Mouse (Mus musculus): Measurements from ENCODE around the gene D630039A03Rik. TPM values are rescaled to one million over a fixed set of nuclear protein-coding genes. Genes with fewer than 3 reads are reported as not detected.
A peak's percentile ranks its signal among the peaks of the same experiment; 100 is the strongest.

D630039A03Rik gene
- polyA plus RNA-seq, 1 experiment: 19.8 TPM

GRCm38 (mm10) chr4:57916711-57917110, 614 bp upstream of the D630039A03Rik start:
- Histone ChIP-seq H3K27me3 (replicated peaks; ENCODE audit: control insufficient read depth, insufficient read depth, low read length) (no peaks in the 10 kb centered on the region), H3K36me3 (ENCODE audit: control insufficient read depth, insufficient read depth, low read length) (no peaks in the 10 kb centered on the region), H3K4me3 (ENCODE audit: insufficient read depth, low read depth, low read length) (no peak overlapping the region), H3K4me1 (ENCODE audit: control insufficient read depth, insufficient read depth, low read length) (peaks cover 20% of the 10 kb centered on the region), H3K27ac (ENCODE audit: insufficient read depth, low read depth, low read length) (peak overlapping the region; percentile 86)
- TF ChIP-seq CTCF (conservative IDR thresholded peaks at IDR 0.05; ENCODE audit: insufficient read depth, insufficient read length, low read depth, low read length) (no peak), POLR2A (IDR thresholded peaks at IDR 0.05; ENCODE audit: low read depth, low read length) (no peak)
- WGBS: 27% methylated on average over 4 of the region's 4 CpGs
- peak; percentile 50 for DNase-seq

DNA sequence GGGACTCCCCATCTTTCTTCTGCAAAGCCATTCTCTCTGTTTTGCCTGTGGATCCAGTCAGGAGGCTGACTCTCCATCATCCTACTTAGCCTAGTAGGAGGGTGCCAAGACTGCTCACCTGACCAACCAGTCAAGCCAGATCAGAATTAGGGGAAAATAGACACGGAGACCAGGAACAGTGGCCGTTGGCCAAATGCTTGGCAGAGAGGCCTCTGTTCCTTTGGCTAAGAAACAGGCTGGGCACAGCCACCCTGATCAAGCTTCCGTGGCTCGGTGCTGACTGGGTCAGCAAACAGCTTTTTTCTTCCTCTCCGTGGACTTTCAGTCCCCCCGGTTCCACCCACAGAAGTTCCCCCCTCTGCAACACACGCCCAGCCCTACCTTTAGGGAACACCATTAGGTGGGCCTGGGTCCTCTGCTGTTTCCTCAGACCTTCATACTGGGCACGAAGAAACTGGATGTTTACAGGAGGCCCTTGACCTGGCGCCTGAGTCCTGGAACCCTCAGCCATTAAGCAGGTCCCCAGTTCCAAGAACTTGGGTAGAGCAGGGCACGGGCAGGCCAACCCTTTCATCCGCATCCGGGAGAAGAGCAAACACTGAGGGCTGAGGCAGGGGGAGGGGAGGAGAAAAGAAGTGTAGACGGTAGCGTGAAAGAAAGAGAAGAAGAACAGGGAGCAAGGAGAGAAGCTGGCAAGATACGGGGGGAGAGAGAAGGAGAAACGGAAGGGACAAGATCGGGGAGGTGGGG, 706 bp downstream of the D630039A03Rik start:
- Histone ChIP-seq H3K27me3 (replicated peaks; ENCODE audit: control insufficient read depth, insufficient read depth, low read length) (no peaks in the 10 kb centered on the region), H3K36me3 (ENCODE audit: control insufficient read depth, insufficient read depth, low read length) (no peaks in the 10 kb centered on the region), H3K27ac (ENCODE audit: insufficient read depth, low read depth, low read length) (peak overlapping the region; percentile 86), H3K4me1 (ENCODE audit: control insufficient read depth, insufficient read depth, low read length) (peaks cover 20% of the 10 kb centered on the region), H3K4me3 (ENCODE audit: insufficient read depth, low read depth, low read length) (peak overlapping the region; percentile 36)
- 21% methylated on average over 17 of the region's 17 CpGs for WGBS
- DNase-seq: peak; percentile 96
- TF ChIP-seq CTCF (conservative IDR thresholded peaks at IDR 0.05; ENCODE audit: insufficient read depth, insufficient read length, low read depth, low read length) (no peak), POLR2A (IDR thresholded peaks at IDR 0.05; ENCODE audit: low read depth, low read length) (no peak)

DNA sequence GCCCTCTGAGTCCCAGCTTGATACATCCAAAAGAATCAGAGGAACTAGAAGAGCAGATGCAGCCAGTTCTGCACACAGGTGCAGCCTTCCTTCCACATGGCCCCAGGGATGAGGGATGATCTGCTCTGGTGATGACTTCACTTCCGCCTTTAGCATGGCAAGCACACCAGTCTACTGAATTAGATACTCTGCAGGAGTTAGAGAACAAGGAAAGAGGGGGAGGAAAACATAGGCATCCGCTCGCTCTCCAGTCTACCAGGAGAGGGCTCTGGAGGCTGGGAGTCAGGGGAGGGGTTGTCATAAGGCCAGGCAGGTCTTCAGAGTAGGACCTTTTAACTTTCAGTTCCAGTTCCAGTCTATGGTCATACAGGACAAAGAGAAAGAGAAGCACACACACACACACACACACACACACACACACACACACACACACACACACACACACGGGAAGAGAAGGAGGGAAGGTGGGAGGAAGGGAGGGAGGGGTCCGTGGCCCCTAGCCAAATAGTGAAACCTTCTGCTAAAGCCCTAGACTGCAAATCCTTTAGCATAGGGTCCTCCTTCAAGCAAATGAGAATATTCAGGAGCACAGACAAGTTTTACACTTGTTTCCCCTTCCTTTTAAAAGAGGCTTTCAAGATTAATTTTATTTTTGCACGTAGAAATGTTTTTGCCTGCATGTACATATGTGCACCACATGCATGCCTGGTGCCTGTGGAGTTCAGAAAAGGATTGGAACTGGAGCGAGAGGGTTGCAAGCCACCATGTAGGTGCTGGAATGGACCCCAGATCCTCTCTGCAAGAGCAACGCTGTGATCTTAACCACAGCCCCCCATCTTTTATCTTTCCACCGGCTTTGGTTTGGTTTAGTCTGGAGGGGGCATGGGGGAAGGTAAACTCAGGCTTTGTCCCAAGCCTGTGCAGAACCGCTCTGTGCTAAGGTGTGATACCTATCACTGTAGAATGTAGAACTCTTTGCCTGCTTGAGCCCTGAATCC, 1.6 kb downstream of the D630039A03Rik start:
- peak overlapping the region; percentile 24; the same call in 1 of the 2 replicates for H3K27ac ChIP-seq (ENCODE audit: insufficient read depth, low read depth, low read length)
- H3K27me3 ChIP-seq (replicated peaks; ENCODE audit: control insufficient read depth, insufficient read depth, low read length): no peaks in the 10 kb centered on the region
- no peaks in the 10 kb centered on the region for H3K36me3 ChIP-seq (ENCODE audit: control insufficient read depth, insufficient read depth, low read length)
- peaks cover 20% of the 10 kb centered on the region for H3K4me1 ChIP-seq (ENCODE audit: control insufficient read depth, insufficient read depth, low read length)
- TF ChIP-seq CTCF (conservative IDR thresholded peaks at IDR 0.05; ENCODE audit: insufficient read depth, insufficient read length, low read depth, low read length) (peak; percentile 49), POLR2A (IDR thresholded peaks at IDR 0.05; ENCODE audit: low read depth, low read length) (no peak)
- H3K4me3 ChIP-seq (ENCODE audit: insufficient read depth, low read depth, low read length): peak overlapping the region; percentile 31
- WGBS: 48% methylated on average over 10 of the region's 10 CpGs
- DNase-seq: peak; percentile 26

DNA sequence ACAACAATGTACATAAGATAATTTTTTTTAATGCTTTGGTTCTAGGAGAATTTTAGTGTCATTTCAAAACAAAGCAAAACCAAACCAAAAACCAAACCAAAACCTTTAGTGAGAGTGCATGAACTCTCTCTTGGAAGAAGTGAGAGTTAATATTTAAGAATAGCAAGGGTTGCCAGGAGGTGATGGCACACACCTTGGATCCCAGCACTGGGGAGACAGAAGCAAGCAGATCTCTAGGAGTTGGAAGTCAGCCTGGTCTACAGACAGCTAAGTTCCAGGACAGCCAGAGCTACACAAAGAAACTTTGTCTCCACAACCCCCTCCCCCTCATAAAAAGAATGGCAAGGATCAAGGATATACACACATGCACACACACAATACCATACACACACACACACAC, 3.1 kb downstream of the D630039A03Rik start:
- no peak for TF ChIP-seq CTCF (conservative IDR thresholded peaks at IDR 0.05; ENCODE audit: insufficient read depth, insufficient read length, low read depth, low read length)
- no peak for TF ChIP-seq POLR2A (IDR thresholded peaks at IDR 0.05; ENCODE audit: low read depth, low read length)
- DNase-seq: peak; percentile 87
- Histone ChIP-seq H3K27me3 (replicated peaks; ENCODE audit: control insufficient read depth, insufficient read depth, low read length) (no peaks in the 10 kb centered on the region), H3K27ac (ENCODE audit: insufficient read depth, low read depth, low read length) (no peak overlapping the region), H3K4me3 (ENCODE audit: insufficient read depth, low read depth, low read length) (no peak overlapping the region), H3K4me1 (ENCODE audit: control insufficient read depth, insufficient read depth, low read length) (peaks cover 20% of the 10 kb centered on the region), H3K36me3 (ENCODE audit: control insufficient read depth, insufficient read depth, low read length) (no peaks in the 10 kb centered on the region)

- TF ChIP-seq CTCF (conservative IDR thresholded peaks at IDR 0.05; ENCODE audit: insufficient read depth, insufficient read length, low read depth, low read length) (no peak), POLR2A (IDR thresholded peaks at IDR 0.05; ENCODE audit: low read depth, low read length) (no peak)
- H3K4me3 ChIP-seq (ENCODE audit: insufficient read depth, low read depth, low read length): no peak overlapping the region
- H3K4me1 ChIP-seq (ENCODE audit: control insufficient read depth, insufficient read depth, low read length): peaks cover 1% of the 10 kb centered on the region; the same call in 1 of the 2 replicates
- H3K27ac ChIP-seq (ENCODE audit: insufficient read depth, low read depth, low read length): no peak overlapping the region
- no peaks in the 10 kb centered on the region for H3K27me3 ChIP-seq (replicated peaks; ENCODE audit: control insufficient read depth, insufficient read depth, low read length)
- WGBS: 61% methylated on average over 6 of the region's 6 CpGs
- no peak for DNase-seq
- H3K36me3 ChIP-seq (ENCODE audit: control insufficient read depth, insufficient read depth, low read length): no peaks in the 10 kb centered on the region
Measured at GRCm38 (mm10) chr4:57908860-57909259, 7.2 kb downstream of the D630039A03Rik start.

DNA sequence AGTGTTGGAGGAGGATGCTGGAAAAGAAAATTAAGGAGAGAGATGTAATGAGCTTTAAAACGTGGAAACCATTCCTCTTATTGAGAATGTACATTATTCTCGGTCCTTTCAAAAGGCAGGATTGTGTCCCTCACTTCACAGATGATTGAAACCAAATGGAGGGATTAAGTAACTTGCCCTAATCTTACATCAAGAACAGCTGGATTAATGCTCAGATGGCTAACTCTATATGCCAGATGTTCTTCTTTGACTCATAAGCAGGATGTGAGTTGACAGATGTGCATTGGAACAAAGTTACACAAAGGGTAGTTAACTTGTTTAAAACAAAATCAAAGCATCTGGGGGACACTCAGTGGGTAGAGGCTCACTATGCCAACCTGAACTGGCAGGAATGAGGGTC, 9.4 kb downstream of the D630039A03Rik start:
- H3K27ac ChIP-seq (ENCODE audit: insufficient read depth, low read depth, low read length): no peak overlapping the region
- 53% methylated on average over 2 of the region's 2 CpGs for WGBS
- H3K27me3 ChIP-seq (replicated peaks; ENCODE audit: control insufficient read depth, insufficient read depth, low read length): no peaks in the 10 kb centered on the region
- no peak for TF ChIP-seq CTCF (conservative IDR thresholded peaks at IDR 0.05; ENCODE audit: insufficient read depth, insufficient read length, low read depth, low read length)
- TF ChIP-seq POLR2A (IDR thresholded peaks at IDR 0.05; ENCODE audit: low read depth, low read length): no peak
- H3K4me1 ChIP-seq (ENCODE audit: control insufficient read depth, insufficient read depth, low read length): no peaks in the 10 kb centered on the region
- no peak overlapping the region for H3K4me3 ChIP-seq (ENCODE audit: insufficient read depth, low read depth, low read length)
- DNase-seq: no peak
- no peaks in the 10 kb centered on the region for H3K36me3 ChIP-seq (ENCODE audit: control insufficient read depth, insufficient read depth, low read length)

- 18% methylated on average over 8 of the region's 9 CpGs for WGBS
- TF ChIP-seq POLR2A (IDR thresholded peaks at IDR 0.05; ENCODE audit: low read depth, low read length): no peak
- TF ChIP-seq CTCF (conservative IDR thresholded peaks at IDR 0.05; ENCODE audit: insufficient read depth, insufficient read length, low read depth, low read length): no peak
Measured at GRCm38 (mm10) chr4:57904638-57905037, 11.5 kb downstream of the D630039A03Rik start.

More at GRCm38 (mm10) chr4:57904638-57905037, 11.5 kb downstream of the D630039A03Rik start:
- H3K4me1 ChIP-seq (ENCODE audit: control insufficient read depth, insufficient read depth, low read length): no peaks in the 10 kb centered on the region
- H3K27ac ChIP-seq (ENCODE audit: insufficient read depth, low read depth, low read length): no peak overlapping the region
- H3K27me3 ChIP-seq (replicated peaks; ENCODE audit: control insufficient read depth, insufficient read depth, low read length): no peaks in the 10 kb centered on the region
- no peaks in the 10 kb centered on the region for H3K36me3 ChIP-seq (ENCODE audit: control insufficient read depth, insufficient read depth, low read length)
- no peak overlapping the region for H3K4me3 ChIP-seq (ENCODE audit: insufficient read depth, low read depth, low read length)
- DNase-seq: peak; percentile 77
